Mouse (Mus musculus) myocyte (in vitro differentiated cells): ENCODE results near the gene Twf2.

ENCODE experiments used
- CEBPB ChIP-seq: IDR thresholded peaks from 2 replicates; pipeline ENCODE4 v1.6.1; 2011; ENCODE audit warnings: mild to moderate bottlenecking, moderate library complexity; ENCODE audit not compliant: poor library complexity, insufficient read depth, severe bottlenecking
- E2F4 ChIP-seq: IDR thresholded peaks from one replicate; pipeline ENCODE4 v1.6.1; 2011; ENCODE audit warnings: mild to moderate bottlenecking, control low read depth, moderate library complexity; ENCODE audit not compliant: insufficient read depth
- MAX ChIP-seq: IDR thresholded peaks from one replicate; pipeline ENCODE4 v1.6.1; 2011; ENCODE audit warnings: low read depth, mild to moderate bottlenecking, control low read depth
- POLR2A ChIP-seq: IDR thresholded peaks from one replicate; pipeline ENCODE4 v1.6.1; 2011; ENCODE audit warnings: low read depth, mild to moderate bottlenecking, control low read depth, moderate library complexity; ENCODE audit not compliant: insufficient read length
- SRF ChIP-seq: IDR thresholded peaks from one replicate; pipeline ENCODE4 v1.6.1; 2011; ENCODE audit warnings: low read depth; ENCODE audit not compliant: control insufficient read depth, insufficient read length
- TCF12 ChIP-seq: IDR thresholded peaks from one replicate; pipeline ENCODE4 v1.6.1; 2011; ENCODE audit warnings: mild to moderate bottlenecking, control low read depth; ENCODE audit not compliant: poor library complexity, insufficient read depth, severe bottlenecking
- USF1 ChIP-seq: IDR thresholded peaks from one replicate; pipeline ENCODE4 v1.6.1; 2011; ENCODE audit warnings: low read depth, mild to moderate bottlenecking, control low read depth, moderate library complexity

DNA sequence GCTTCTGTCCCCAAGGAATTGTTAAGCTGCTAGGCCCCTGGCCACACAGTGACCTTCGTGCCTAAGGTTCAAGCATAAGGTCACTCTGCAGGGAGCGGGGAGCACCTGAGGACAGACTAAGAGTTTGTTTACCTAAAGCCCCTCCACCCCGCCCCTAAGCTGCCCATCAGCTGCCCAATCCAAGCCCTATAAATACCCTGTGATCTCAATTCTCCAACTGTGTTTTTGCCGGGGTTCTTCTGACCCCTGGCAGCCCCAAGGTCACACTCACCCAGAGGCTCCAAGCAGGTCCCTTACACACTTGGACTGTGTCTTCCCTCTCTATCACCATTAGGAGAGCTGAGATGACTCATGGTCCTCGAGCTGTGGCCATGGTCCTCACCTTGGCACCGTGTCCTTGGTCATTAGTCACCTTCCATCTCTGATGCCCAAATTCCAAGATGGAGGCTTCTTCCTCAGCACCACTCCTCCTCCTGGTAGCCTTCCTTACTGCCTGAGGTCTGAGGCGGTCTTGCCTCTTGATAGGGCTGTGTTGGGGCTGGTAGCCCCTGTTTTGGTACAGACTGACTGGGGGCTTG is 2.9 kb downstream of the Twf2 start:
- no peak for TF ChIP-seq CEBPB
- no peak for TF ChIP-seq POLR2A
- TF ChIP-seq SRF, result no peak
- TF ChIP-seq MAX, result no peak
- TF ChIP-seq E2F4, result no peak
- no peak for TF ChIP-seq USF1
- no peak for TF ChIP-seq TCF12
